8 mouse cellular contexts compared by ENCODE assay signal in genomic region chr7:12834162-12835120, GRCm38 (mm10). TPM values are rescaled to one million over a fixed set of nuclear protein-coding genes. Genes with fewer than 3 reads are reported as not detected.
A peak's percentile ranks its signal among the peaks of the same experiment; 100 is the strongest.
DNase-seq lines count a peak whose midpoint lies in the region; ATAC-seq lines count a peak whose summit lies in the region.

Zfp110 (plus strand) TSS chr7:12834761.

- DNase-seq in MEL-GATA-1-ER (ENCODE audit: extremely low read depth, low read depth) = peak; percentile 85
- DNase-seq in cerebellum, adult 8-10 months = peak; percentile 88
- DNase-seq in forelimb bud, embryonic 11.5 days (ENCODE audit: low read depth, low spot score) = peak; percentile 84
- peak; percentile 78 for DNase-seq in layer of hippocampus, adult 9-10 months (ENCODE audit: low spot score)
- peak; percentile 84 for DNase-seq in ovary, postnatal 10 days (ENCODE audit: low spot score)
- peak; percentile 84 to 86 for DNase-seq in thymus, postnatal 10 days (ENCODE audit: low spot score in 2 of 2)

- peaks cover 25% of the 10 kb centered on the region for H3K9me3 ChIP-seq in lung, embryonic 16.5 days (ENCODE audit: control insufficient read depth, low read length)

- no peaks in the 10 kb centered on the region for H3K27me3 ChIP-seq in lung, embryonic 16.5 days (ENCODE audit: control insufficient read depth, insufficient read depth, low read depth, low read length)

- H3K9ac ChIP-seq in lung, embryonic 16.5 days (ENCODE audit: low read length) = peak within 1 kb of the TSS; percentile 80

- peaks cover 33% of the 10 kb centered on the region for H3K36me3 ChIP-seq in lung, embryonic 16.5 days (ENCODE audit: control insufficient read depth, insufficient read depth, low read length)

- H3K4me1 ChIP-seq in lung, embryonic 16.5 days (replicated peaks; ENCODE audit: control insufficient read depth, insufficient read depth, low read length) = no peaks in the 10 kb centered on the region; the same call in 1 of the 2 replicates

- ATAC-seq in hematopoietic stem cell, adult 5-6 weeks (replicated peaks in 1 of 2; ENCODE audit: insufficient read depth in 1 of 2, low FRiP score in 2 of 2, low TSS enrichment in 1 of 2, low read depth in 1 of 2, poor library complexity in 2 of 2, severe bottlenecking in 2 of 2) = peak; percentile 98
- ATAC-seq in lung, embryonic 16.5 days (ENCODE audit: low read depth) = peak; percentile 99

- H3K4me2 ChIP-seq in lung, embryonic 16.5 days (ENCODE audit: low read depth, low read length) = peak within 1 kb of the TSS; percentile 77

- 2% methylated on average over 47 of the region's 47 CpGs for WGBS in lung, embryonic 16.5 days

- peak within 1 kb of the TSS; percentile 75 for H3K4me3 ChIP-seq in lung, embryonic 16.5 days (ENCODE audit: low read length)

- H3K27ac ChIP-seq in lung, embryonic 16.5 days (ENCODE audit: low read length) = peak within 1 kb of the TSS; percentile 84

RNA-seq across cellular contexts. Expression of gene Zfp110, which starts in this region (rescaled TPM):
- 34.0 and 52.0 TPM in 2 replicates for total RNA-seq in hematopoietic stem cell, adult 5-6 weeks (2017)
- polyA plus RNA-seq in lung, embryonic 16.5 days (2015; fragmentation: Nextera tagmentation; extraction: Ambion mirVana) = 45.5 and 46.4 TPM in 2 replicates

Comparison
In these comparisons a context has a peak if more than half of its experiments do, and no peak if none do; other contexts are left out.
1. Peak in every context shown above with its lines: DNase-seq, ATAC-seq, H3K4me3 ChIP-seq and H3K27ac ChIP-seq.